Mouse (Mus musculus): ENCODE results near the gene Paxx. TPM values are rescaled to one million over a fixed set of nuclear protein-coding genes. Genes with fewer than 3 reads are reported as not detected.

The Paxx gene
- polyA plus RNA-seq, 1 experiment: 34.3 TPM

DNA sequence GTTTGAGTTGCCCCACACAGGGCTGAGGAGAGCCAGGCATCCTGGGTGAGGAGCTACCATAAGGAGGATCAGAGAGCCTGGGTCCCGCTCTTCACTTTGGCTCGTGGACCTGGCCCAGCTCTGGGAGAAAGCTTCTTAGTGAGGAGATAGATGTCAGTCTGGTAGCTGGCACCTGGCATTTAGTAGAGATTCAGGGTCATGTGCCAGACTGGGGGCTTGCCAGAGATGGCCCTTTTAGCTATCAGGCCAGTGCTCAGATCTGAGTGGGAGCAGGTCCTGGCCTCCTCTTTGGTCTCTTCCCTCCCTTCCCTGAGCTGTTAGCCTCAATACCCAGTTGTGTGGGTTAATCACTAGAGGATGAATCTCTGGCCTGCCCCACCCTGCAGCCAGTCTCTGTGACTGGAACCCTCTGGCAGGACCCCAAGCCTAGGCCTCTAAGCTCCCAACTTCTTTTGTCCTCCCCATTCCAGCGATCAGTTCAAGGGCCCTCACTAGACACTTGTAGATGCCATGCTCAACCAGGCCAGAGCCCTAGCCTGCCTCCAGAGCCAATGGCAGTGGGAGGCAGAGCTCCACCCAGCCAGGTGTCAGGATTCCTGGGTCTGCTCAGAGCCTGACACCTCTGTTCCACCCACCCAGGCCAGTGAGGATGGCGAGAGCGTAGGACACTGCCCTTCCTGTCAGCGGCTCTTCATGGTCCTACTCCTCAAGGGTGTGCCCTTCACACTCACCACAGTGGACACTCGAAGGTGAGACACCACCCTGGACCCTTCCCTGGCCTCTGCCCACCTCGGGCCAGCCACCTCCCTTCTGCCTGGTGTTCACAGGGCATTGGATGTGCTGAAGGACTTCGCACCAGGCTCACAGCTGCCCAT, 3.6 kb downstream of the Paxx start:
- Histone ChIP-seq H3K27ac (ENCODE audit: control insufficient read depth, insufficient read depth, low read depth, low read length) (no peak overlapping the region), H3K4me1 (ENCODE audit: control insufficient read depth, insufficient read depth, low read length) (peaks cover 14% of the 10 kb centered on the region)

DNA sequence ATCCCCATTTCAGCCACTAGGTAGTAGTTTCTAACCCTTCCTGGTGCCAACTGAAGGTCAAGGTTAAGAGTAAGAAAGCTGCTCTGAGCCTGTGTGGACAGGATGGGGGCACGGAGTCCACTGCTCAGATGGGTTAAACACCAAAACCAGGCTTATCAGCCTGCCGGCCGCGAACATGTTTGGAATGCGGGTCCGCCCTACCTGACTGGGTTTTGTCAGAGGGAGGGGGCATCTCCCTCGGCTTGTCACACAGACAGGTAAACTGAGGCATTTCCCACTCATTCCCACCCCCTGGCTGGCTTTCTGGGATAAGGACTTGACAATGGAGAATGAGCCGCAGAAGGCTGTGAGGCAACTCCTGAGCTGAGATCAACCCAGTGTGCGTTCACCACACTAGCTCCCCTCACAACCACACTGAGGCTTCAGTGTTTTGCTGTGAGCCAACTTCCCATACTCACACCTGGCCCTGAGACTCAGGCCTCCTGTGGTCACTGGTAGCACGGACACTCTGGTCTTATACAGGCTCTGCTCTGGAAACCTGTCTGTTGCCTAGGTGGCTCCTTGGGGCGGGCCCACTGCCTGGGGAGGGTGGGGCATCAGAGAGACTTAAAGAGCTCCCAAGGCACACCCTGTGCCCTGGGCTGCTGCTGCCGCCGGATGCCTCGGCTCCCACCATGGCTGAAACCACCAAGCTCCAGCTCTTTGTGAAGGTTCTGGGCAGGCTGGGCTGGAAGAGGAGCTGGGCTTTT, 4.5 kb downstream of the Paxx start, which contains the start of gene Clic3:
Gene Clic3, plus strand, starts transcription at position 634 of the 749 bp plus-strand sequence.
- Histone ChIP-seq H3K4me3 (ENCODE audit: control insufficient read depth, low read depth, low read length) (no peak within 1 kb of the TSS), H3K4me1 (ENCODE audit: control insufficient read depth, insufficient read depth, low read length) (peaks cover 9% of the 10 kb centered on the region), H3K27me3 (ENCODE audit: control insufficient read depth, insufficient read depth, low read length) (no peaks in the 10 kb centered on the region), H3K36me3 (ENCODE audit: control insufficient read depth, insufficient read depth, low read length) (no peaks in the 10 kb centered on the region), H3K27ac (ENCODE audit: control insufficient read depth, insufficient read depth, low read depth, low read length) (no peak within 1 kb of the TSS)
- TF ChIP-seq CTCF (IDR thresholded peaks at IDR 0.05; ENCODE audit: control insufficient read depth, insufficient read depth, insufficient replicate concordance, low read depth, low read length) (no peak), POLR2A (IDR thresholded peaks at IDR 0.05; ENCODE audit: control insufficient read depth, low read depth, low read length) (no peak)

More for the DNA sequence above, 3.6 kb downstream of the Paxx start:
- Histone ChIP-seq H3K36me3 (ENCODE audit: control insufficient read depth, insufficient read depth, low read length) (no peaks in the 10 kb centered on the region), H3K4me3 (ENCODE audit: control insufficient read depth, low read depth, low read length) (no peak overlapping the region), H3K27me3 (ENCODE audit: control insufficient read depth, insufficient read depth, low read length) (no peaks in the 10 kb centered on the region)
- TF ChIP-seq CTCF (IDR thresholded peaks at IDR 0.05; ENCODE audit: control insufficient read depth, insufficient read depth, insufficient replicate concordance, low read depth, low read length) (no peak), POLR2A (IDR thresholded peaks at IDR 0.05; ENCODE audit: control insufficient read depth, low read depth, low read length) (no peak)

DNA sequence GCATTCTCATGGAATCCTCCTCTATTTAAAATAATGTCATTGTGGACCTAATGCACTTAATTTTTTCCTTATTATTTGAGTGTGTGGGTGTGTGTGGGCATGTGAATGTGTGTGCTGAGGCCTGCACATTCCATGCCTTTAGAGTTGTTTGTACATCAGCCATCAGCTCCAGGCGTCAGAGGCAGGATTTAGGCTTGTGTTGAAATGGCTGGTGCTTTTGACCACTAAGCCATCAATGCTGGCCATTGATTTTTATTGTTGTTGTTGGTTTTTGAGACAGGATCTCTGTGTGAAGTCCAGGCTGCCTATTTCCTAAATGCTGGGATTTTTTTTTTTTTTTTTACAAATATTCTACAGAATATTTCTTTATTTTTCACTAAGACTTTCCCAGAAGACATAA, 7.9 kb downstream of the Paxx start:
- H3K27me3 ChIP-seq (ENCODE audit: control insufficient read depth, insufficient read depth, low read length): no peaks in the 10 kb centered on the region
- H3K36me3 ChIP-seq (ENCODE audit: control insufficient read depth, insufficient read depth, low read length): no peaks in the 10 kb centered on the region
- no peaks in the 10 kb centered on the region; the same call in 1 of the 2 replicates for H3K4me1 ChIP-seq (ENCODE audit: control insufficient read depth, insufficient read depth, low read length)
- H3K4me3 ChIP-seq (ENCODE audit: control insufficient read depth, low read depth, low read length): no peak overlapping the region
- no peak for TF ChIP-seq CTCF (IDR thresholded peaks at IDR 0.05; ENCODE audit: control insufficient read depth, insufficient read depth, insufficient replicate concordance, low read depth, low read length)
- TF ChIP-seq POLR2A (IDR thresholded peaks at IDR 0.05; ENCODE audit: control insufficient read depth, low read depth, low read length): no peak
- H3K27ac ChIP-seq (ENCODE audit: control insufficient read depth, insufficient read depth, low read depth, low read length): no peak overlapping the region

DNA sequence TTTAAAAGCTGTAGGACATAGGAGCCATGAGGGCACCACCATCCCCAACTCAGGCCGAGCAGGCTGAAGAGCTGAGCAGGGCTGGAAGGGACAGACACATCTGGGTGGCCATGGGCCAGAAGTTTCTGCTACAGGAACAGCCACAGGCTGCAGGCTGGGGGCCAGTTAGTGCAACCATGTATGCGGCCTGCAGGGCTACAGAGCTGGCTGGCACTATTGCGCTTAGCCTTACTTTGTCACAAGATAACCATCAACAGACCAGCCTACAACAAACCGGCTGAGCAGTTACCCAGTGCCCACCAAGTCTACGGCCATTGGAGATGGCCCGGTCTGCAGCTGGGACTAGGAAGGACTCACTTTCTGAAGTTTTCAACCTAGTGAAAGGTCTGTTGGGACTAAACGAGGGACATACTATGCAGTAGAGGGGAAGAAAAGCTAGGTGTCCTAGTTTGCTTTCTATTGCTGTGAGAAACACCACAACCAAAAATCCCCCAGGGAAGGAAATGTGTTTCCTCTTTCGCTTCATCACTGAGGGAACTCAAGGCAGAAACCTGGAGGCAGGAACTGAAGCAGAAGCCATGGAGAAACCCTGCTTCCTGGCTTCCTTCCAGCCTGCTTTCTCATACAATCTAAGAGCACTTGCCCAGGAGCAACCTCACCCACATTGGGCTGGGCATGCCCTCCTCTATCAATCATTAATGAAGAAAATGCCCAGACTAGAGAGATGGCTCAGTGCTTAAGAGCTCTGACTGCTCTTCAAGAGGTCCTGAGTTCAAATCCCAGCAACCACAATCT, 9.8 kb downstream of the Paxx start:
- TF ChIP-seq CTCF (IDR thresholded peaks at IDR 0.05; ENCODE audit: control insufficient read depth, insufficient read depth, insufficient replicate concordance, low read depth, low read length): no peak
- no peak for TF ChIP-seq POLR2A (IDR thresholded peaks at IDR 0.05; ENCODE audit: control insufficient read depth, low read depth, low read length)
- Histone ChIP-seq H3K4me3 (ENCODE audit: control insufficient read depth, low read depth, low read length) (no peak overlapping the region), H3K27ac (ENCODE audit: control insufficient read depth, insufficient read depth, low read depth, low read length) (no peak overlapping the region), H3K36me3 (ENCODE audit: control insufficient read depth, insufficient read depth, low read length) (no peaks in the 10 kb centered on the region), H3K4me1 (ENCODE audit: control insufficient read depth, insufficient read depth, low read length) (no peaks in the 10 kb centered on the region), H3K27me3 (ENCODE audit: control insufficient read depth, insufficient read depth, low read length) (no peaks in the 10 kb centered on the region)

DNA sequence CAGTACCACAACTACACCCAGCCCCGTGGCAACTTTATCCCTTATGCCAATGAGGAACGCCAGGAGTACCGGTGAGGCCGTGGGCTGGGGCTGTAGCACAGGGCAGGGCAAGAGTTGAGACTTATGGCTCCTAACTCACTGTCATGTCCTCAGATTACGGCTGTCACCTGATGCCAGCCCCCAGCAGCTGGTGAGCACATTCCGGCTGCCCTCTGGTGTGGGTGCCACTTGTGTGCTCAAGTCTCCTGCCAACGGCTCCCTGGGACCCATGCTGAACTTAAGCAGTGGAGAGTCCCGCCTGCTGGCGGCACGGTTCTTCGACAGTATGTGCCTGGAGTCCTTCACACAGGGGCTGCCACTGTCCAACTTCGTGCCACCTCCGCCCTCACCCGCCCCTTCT, 18.2 kb downstream of the Paxx start:
- Histone ChIP-seq H3K4me1 (ENCODE audit: control insufficient read depth, insufficient read depth, low read length) (no peaks in the 10 kb centered on the region), H3K4me3 (ENCODE audit: control insufficient read depth, low read depth, low read length) (no peak overlapping the region), H3K27ac (ENCODE audit: control insufficient read depth, insufficient read depth, low read depth, low read length) (no peak overlapping the region), H3K36me3 (ENCODE audit: control insufficient read depth, insufficient read depth, low read length) (no peaks in the 10 kb centered on the region), H3K27me3 (ENCODE audit: control insufficient read depth, insufficient read depth, low read length) (no peaks in the 10 kb centered on the region)
- TF ChIP-seq CTCF (IDR thresholded peaks at IDR 0.05; ENCODE audit: control insufficient read depth, insufficient read depth, insufficient replicate concordance, low read depth, low read length) (no peak), POLR2A (IDR thresholded peaks at IDR 0.05; ENCODE audit: control insufficient read depth, low read depth, low read length) (no peak)

DNA sequence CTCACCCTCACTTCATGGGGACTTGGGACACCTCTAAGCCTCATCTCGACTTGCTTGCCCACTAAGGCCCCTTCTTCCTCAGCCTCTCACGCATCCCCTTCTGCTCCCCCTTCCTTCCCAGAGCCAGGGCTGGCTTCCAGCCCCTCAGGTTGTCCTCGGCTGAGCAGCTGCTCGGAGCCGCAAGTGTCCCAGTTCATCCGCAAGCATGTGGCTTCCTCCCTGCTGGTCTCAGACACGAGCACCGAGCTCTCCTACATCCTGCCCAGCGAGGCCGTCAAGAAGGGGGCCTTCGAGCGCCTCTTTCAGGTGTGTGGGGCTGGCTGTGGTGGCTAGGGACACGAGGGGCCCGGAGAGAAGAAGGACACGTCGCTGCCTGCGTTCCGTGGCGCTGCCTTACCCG, 19.8 kb downstream of the Paxx start:
- no peaks in the 10 kb centered on the region for H3K4me1 ChIP-seq (ENCODE audit: control insufficient read depth, insufficient read depth, low read length)
- no peak for TF ChIP-seq POLR2A (IDR thresholded peaks at IDR 0.05; ENCODE audit: control insufficient read depth, low read depth, low read length)
- no peak for TF ChIP-seq CTCF (IDR thresholded peaks at IDR 0.05; ENCODE audit: control insufficient read depth, insufficient read depth, insufficient replicate concordance, low read depth, low read length)
- H3K27ac ChIP-seq (ENCODE audit: control insufficient read depth, insufficient read depth, low read depth, low read length): no peak overlapping the region
- H3K36me3 ChIP-seq (ENCODE audit: control insufficient read depth, insufficient read depth, low read length): no peaks in the 10 kb centered on the region
- H3K27me3 ChIP-seq (ENCODE audit: control insufficient read depth, insufficient read depth, low read length): no peaks in the 10 kb centered on the region
- H3K4me3 ChIP-seq (ENCODE audit: control insufficient read depth, low read depth, low read length): no peak overlapping the region

Data from testis, adult 2 months (tissue).